Comparison of ENCODE assay signal across 8 mouse cellular contexts in the genomic region with DNA sequence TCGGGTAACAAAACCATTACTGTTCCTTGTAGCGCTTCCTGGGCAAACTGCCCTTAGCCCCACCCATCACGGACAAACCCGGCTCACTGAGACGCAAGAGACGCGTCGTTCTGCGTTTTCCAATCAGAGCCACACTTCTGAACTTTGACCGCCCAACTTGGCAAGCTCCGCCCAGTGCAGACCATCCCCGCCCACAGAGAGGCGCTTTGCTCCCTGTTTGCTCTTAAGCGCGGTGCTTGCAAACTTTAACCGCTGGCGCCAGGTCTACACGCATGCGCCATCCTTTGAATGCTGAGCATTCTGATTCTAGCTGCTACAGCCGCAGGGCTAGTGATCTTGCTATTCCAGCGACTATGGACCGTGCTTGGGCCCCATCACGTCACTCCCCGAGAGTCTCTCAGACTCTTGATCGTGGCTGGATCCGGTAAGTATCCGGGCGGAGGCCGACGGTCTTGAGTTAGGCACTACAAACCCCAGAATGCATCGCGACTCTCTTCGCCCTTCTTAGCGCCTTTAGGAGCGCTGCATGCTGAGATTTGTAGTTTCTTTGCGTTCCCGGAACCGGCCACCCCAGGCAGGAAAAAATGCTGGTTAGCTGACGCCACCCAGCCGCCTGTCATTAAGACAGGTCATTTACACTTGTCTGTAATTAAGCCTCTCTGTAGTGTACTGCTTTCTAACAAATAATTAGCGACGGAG. TPM values are rescaled to one million over a fixed set of nuclear protein-coding genes. Genes with fewer than 3 reads are reported as not detected.
A peak's percentile ranks its signal among the peaks of the same experiment; 100 is the strongest.
DNase-seq lines count a peak whose midpoint lies in the region; ATAC-seq and TF ChIP-seq lines count a peak whose summit lies in the region.

TSS of gene Alg14 (plus strand) at position 214 of the 699 bp plus-strand sequence.

- peak within 1 kb of the TSS; percentile 67 for H3K4me2 ChIP-seq in heart, embryonic 15.5 days
- peak within 1 kb of the TSS; percentile 76 for H3K4me2 ChIP-seq in liver, embryonic 14.5 days (ENCODE audit: low read depth)
- H3K4me2 ChIP-seq in neural tube, embryonic 11.5 days (ENCODE audit: low read depth) = peak within 1 kb of the TSS; percentile 43
- peak within 1 kb of the TSS; percentile 72 for H3K4me2 ChIP-seq in stomach, postnatal 0 days (replicated peaks; ENCODE audit: low read depth)

- ATAC-seq in heart, embryonic 15.5 days (replicated peaks; ENCODE audit: insufficient number of reproducible peaks, insufficient read depth, low FRiP score, low read depth) = peak; percentile 98
- peak; percentile 96 for ATAC-seq in liver, embryonic 14.5 days (ENCODE audit: insufficient read depth)
- ATAC-seq in neural tube, embryonic 11.5 days (ENCODE audit: insufficient read depth, low FRiP score, low TSS enrichment) = peak; percentile 96
- ATAC-seq in stomach, postnatal 0 days (ENCODE audit: low FRiP score, low TSS enrichment) = peak; percentile 98

- peak within 1 kb of the TSS; percentile 76 for H3K9ac ChIP-seq in heart, embryonic 15.5 days
- peak within 1 kb of the TSS; percentile 75 for H3K9ac ChIP-seq in liver, embryonic 14.5 days (replicated peaks)
- peak within 1 kb of the TSS; percentile 55 for H3K9ac ChIP-seq in neural tube, embryonic 11.5 days (ENCODE audit: low read length)
- H3K9ac ChIP-seq in stomach, postnatal 0 days (ENCODE audit: low read length) = peak within 1 kb of the TSS; percentile 69

- H3K9me3 ChIP-seq in forebrain, embryonic 10.5 days = no peaks in the 10 kb centered on the region
- H3K9me3 ChIP-seq in heart, embryonic 15.5 days (replicated peaks) = no peaks in the 10 kb centered on the region
- H3K9me3 ChIP-seq in liver, embryonic 14.5 days (ENCODE audit: control insufficient read depth, low read length) = no peaks in the 10 kb centered on the region
- no peaks in the 10 kb centered on the region for H3K9me3 ChIP-seq in neural tube, embryonic 11.5 days (ENCODE audit: control insufficient read depth, low read length)
- no peaks in the 10 kb centered on the region for H3K9me3 ChIP-seq in stomach, postnatal 0 days (ENCODE audit: control insufficient read depth, low read length)

- DNase-seq in CD8-positive naive resting alpha-beta T cell, adult 2 months (ENCODE audit: low read depth in 2 of 2, low spot score in 2 of 2) = peak; percentile 93 to 95
- peak; percentile 95 for DNase-seq in c-Kit-positive CD71-negative TER-119-negative erythroid progenitor cells, embryonic 14.5 days (ENCODE audit: low read depth)
- peak; percentile 95 for DNase-seq in forebrain, embryonic 10.5 days (ENCODE audit: extremely low spot score, low spot score)
- DNase-seq in kidney, postnatal 25 days = peak; percentile 98
- DNase-seq in liver, embryonic 14.5 days (ENCODE audit: low read depth in 3 of 3, low spot score in 3 of 3) = peak; percentile 97 to 98 (median 98)
- DNase-seq in neural tube, embryonic 11.5 days (ENCODE audit: low spot score) = peak; percentile 96
- DNase-seq in stomach, postnatal 0 days (ENCODE audit: low spot score) = peak; percentile 97

- H3K27ac ChIP-seq in forebrain, embryonic 10.5 days = peak within 1 kb of the TSS; percentile 93
- H3K27ac ChIP-seq in heart, embryonic 15.5 days = peak within 1 kb of the TSS; percentile 98
- peak within 1 kb of the TSS; percentile 73 for H3K27ac ChIP-seq in liver, embryonic 14.5 days
- peak within 1 kb of the TSS; percentile 75 for H3K27ac ChIP-seq in neural tube, embryonic 11.5 days (ENCODE audit: low read depth, low read length)
- peak within 1 kb of the TSS; percentile 93 for H3K27ac ChIP-seq in stomach, postnatal 0 days (replicated peaks)

- TF ChIP-seq EP300 in liver, embryonic 14.5 days (IDR thresholded peaks at IDR 0.05; ENCODE audit: low read depth) = no peak; the same call in 1 of the 2 replicates
- TF ChIP-seq EP300 in stomach, postnatal 0 days (optimal IDR thresholded peaks at IDR 0.05) = no peak

- H3K4me3 ChIP-seq in forebrain, embryonic 10.5 days = peak within 1 kb of the TSS; percentile 65
- peak within 1 kb of the TSS; percentile 80 for H3K4me3 ChIP-seq in heart, embryonic 15.5 days
- H3K4me3 ChIP-seq in liver, embryonic 14.5 days (ENCODE audit: insufficient read depth in 1 of 2, low read depth in 2 of 2, low read length in 2 of 2) = peak within 1 kb of the TSS; percentile 60 to 96
- H3K4me3 ChIP-seq in neural tube, embryonic 11.5 days (ENCODE audit: low read depth, low read length) = peak within 1 kb of the TSS; percentile 54
- peak within 1 kb of the TSS; percentile 66 for H3K4me3 ChIP-seq in stomach, postnatal 0 days (ENCODE audit: low read depth, low read length)

- H3K27me3 ChIP-seq in forebrain, embryonic 10.5 days (ENCODE audit: poor library complexity, severe bottlenecking) = no peaks in the 10 kb centered on the region
- H3K27me3 ChIP-seq in heart, embryonic 15.5 days = no peaks in the 10 kb centered on the region
- no peaks in the 10 kb centered on the region for H3K27me3 ChIP-seq in liver, embryonic 14.5 days (ENCODE audit: control insufficient read depth, insufficient read depth, low read length)
- no peaks in the 10 kb centered on the region for H3K27me3 ChIP-seq in neural tube, embryonic 11.5 days (ENCODE audit: control insufficient read depth, insufficient read depth, low read length)
- H3K27me3 ChIP-seq in stomach, postnatal 0 days (ENCODE audit: control insufficient read depth, insufficient read depth, low read length) = no peaks in the 10 kb centered on the region

- under 1% methylated on average over 42 of the region's 42 CpGs for WGBS in forebrain, embryonic 10.5 days
- under 1% methylated on average over 42 of the region's 42 CpGs for WGBS in heart, embryonic 15.5 days
- under 1% methylated on average over 42 of the region's 42 CpGs for WGBS in liver, embryonic 14.5 days (ENCODE audit: insufficient replicate concordance)
- WGBS in neural tube, embryonic 11.5 days = under 1% methylated on average over 42 of the region's 42 CpGs
- under 1% methylated on average over 42 of the region's 42 CpGs for WGBS in stomach, postnatal 0 days

- peak; percentile 54 for TF ChIP-seq CTCF in liver, embryonic 14.5 days (IDR thresholded peaks at IDR 0.05; ENCODE audit: low read depth)
- peak; percentile 54 for TF ChIP-seq CTCF in stomach, postnatal 0 days (IDR thresholded peaks at IDR 0.05; ENCODE audit: low read depth)

- H3K4me1 ChIP-seq in forebrain, embryonic 10.5 days = peaks cover 20% of the 10 kb centered on the region
- peaks cover 5% of the 10 kb centered on the region for H3K4me1 ChIP-seq in heart, embryonic 15.5 days (replicated peaks)
- H3K4me1 ChIP-seq in liver, embryonic 14.5 days (replicated peaks; ENCODE audit: control insufficient read depth in 2 of 2, insufficient read depth in 2 of 2, low read length in 1 of 2) = peaks cover 6 to 15% of the 10 kb centered on the region in 2 experiments
- H3K4me1 ChIP-seq in neural tube, embryonic 11.5 days (ENCODE audit: control insufficient read depth, insufficient read depth, low read length) = 0 out of 2 replicates have a peak, but pooled peaks cover 3% of the 10 kb centered on the region
- 0 out of 2 replicates have a peak, but pooled peaks cover 3% of the 10 kb centered on the region for H3K4me1 ChIP-seq in stomach, postnatal 0 days (replicated peaks; ENCODE audit: control insufficient read depth, insufficient read depth)

- H3K36me3 ChIP-seq in forebrain, embryonic 10.5 days (replicated peaks) = no peaks in the 10 kb centered on the region
- H3K36me3 ChIP-seq in heart, embryonic 15.5 days = no peaks in the 10 kb centered on the region
- no peaks in the 10 kb centered on the region for H3K36me3 ChIP-seq in liver, embryonic 14.5 days (replicated peaks; ENCODE audit: control insufficient read depth, insufficient read depth, low read depth)
- no peaks in the 10 kb centered on the region for H3K36me3 ChIP-seq in neural tube, embryonic 11.5 days (ENCODE audit: control insufficient read depth, insufficient read depth, low read length)
- H3K36me3 ChIP-seq in stomach, postnatal 0 days (ENCODE audit: control insufficient read depth, insufficient read depth, low read length) = no peaks in the 10 kb centered on the region

RNA-seq across cellular contexts. Expression of gene Alg14, which starts in this region (rescaled TPM):
- polyA plus RNA-seq in forebrain, embryonic 10.5 days (2016; fragmentation: Nextera tagmentation; extraction: Ambion mirVana) = 30.9 and 34.0 TPM in 2 replicates
- polyA plus RNA-seq in heart, embryonic 15.5 days (2015; fragmentation: Nextera tagmentation; extraction: Ambion mirVana) = 34.1 and 39.6 TPM in 2 replicates
- 6.5 and 10.4 TPM in 2 replicates for polyA plus RNA-seq in liver, embryonic 14.5 days (2012; rRNA removed)
- 16.2 and 18.8 TPM in 2 replicates for polyA plus RNA-seq in liver, embryonic 14.5 days (2014; fragmentation: Nextera tagmentation; extraction: Ambion mirVana)
- 33.7 and 37.7 TPM in 2 replicates for polyA plus RNA-seq in neural tube, embryonic 11.5 days (2014; fragmentation: Nextera tagmentation; extraction: Ambion mirVana)
- polyA plus RNA-seq in stomach, postnatal 0 days (2015; fragmentation: Nextera tagmentation; extraction: Ambion mirVana) = 35.3 and 35.7 TPM in 2 replicates

Comparison
In these comparisons a context has a peak if more than half of its experiments do, and no peak if none do; other contexts are left out.
1. Peak in every context shown above with its lines: DNase-seq, ATAC-seq, H3K4me3 ChIP-seq and H3K27ac ChIP-seq.